Mouse (Mus musculus) hindbrain, embryonic 16.5 days (tissue): ENCODE data around the gene Atf1. TPM values are rescaled to one million over a fixed set of nuclear protein-coding genes. Genes with fewer than 3 reads are reported as not detected.

Experiments used
- ATAC-seq: fragments of 200-750 bp; cut with Nextera tagmentation; 2 replicates; pipeline ENCODE4 v1.8.0; 2017; ENCODE audit warnings: moderate TSS enrichment, moderate library complexity
- H3K27ac ChIP-seq: fragments of 300-500 bp; sonication (generic); 2 replicates; pipeline ENCODE4 v1.5.1; 2014; ENCODE audit warnings: low read depth, mild to moderate bottlenecking, control low read depth, low read length, moderate library complexity
- H3K27me3 ChIP-seq: fragments of 300-500 bp; sonication (generic); replicated peaks from 2 replicates; pipeline ENCODE4 v1.6.1; 2014; ENCODE audit warnings: low read length; ENCODE audit not compliant: control insufficient read depth, insufficient read depth
- H3K36me3 ChIP-seq: fragments of 300-500 bp; sonication (generic); 2 replicates; pipeline ENCODE4 v1.6.1; 2014; ENCODE audit warnings: mild to moderate bottlenecking, low read length, moderate library complexity, mixed read lengths; ENCODE audit not compliant: control insufficient read depth, insufficient read depth
- H3K4me1 ChIP-seq: fragments of 300-500 bp; sonication (generic); 2 replicates; pipeline ENCODE4 v1.6.1; 2014; ENCODE audit warnings: low read depth, low read length; ENCODE audit not compliant: control insufficient read depth, insufficient read depth
- H3K4me2 ChIP-seq: fragments of 300-500 bp; sonication (generic); 2 replicates; pipeline ENCODE4 v1.6.1; 2014; ENCODE audit warnings: mild to moderate bottlenecking, low read length, control low read depth, moderate library complexity
- H3K4me3 ChIP-seq: fragments of 300-500 bp; sonication (generic); 2 replicates; pipeline ENCODE4 v1.5.1; 2014; ENCODE audit warnings: mild to moderate bottlenecking, low read length, control low read depth, moderate library complexity
- H3K9ac ChIP-seq: fragments of 300-500 bp; sonication (generic); 2 replicates; pipeline ENCODE4 v1.6.1; 2014; ENCODE audit warnings: low read depth, mild to moderate bottlenecking, control low read depth, low read length, moderate library complexity
- H3K9me3 ChIP-seq: fragments of 300-500 bp; sonication (generic); 2 replicates; pipeline ENCODE4 v1.6.1; 2014; ENCODE audit warnings: mild to moderate bottlenecking, low read length, moderate library complexity; ENCODE audit not compliant: control insufficient read depth
- WGBS: fragments of 180-500 bp; shearing (Covaris S2); extraction: QIAGEN DNeasy Blood & Tissue Kit; methylation state at CpG from one replicate; pipeline ENCODE4 v1.1.7; 2014; 5-methylcytosine and 5-hydroxymethylcytosine counted together
- polyA plus RNA-seq: library from polyadenylated mRNA; unstranded; fragments of >200 nt; fragmentation: Nextera tagmentation; extraction: Ambion mirVana; gene quantifications from 2 replicates; pipeline ENCODE4 v1.2.1, GENCODE M21; 2015

Atf1 gene
- polyA plus RNA-seq, 1 experiment from 2014 or later = 13.1 TPM

DNA sequence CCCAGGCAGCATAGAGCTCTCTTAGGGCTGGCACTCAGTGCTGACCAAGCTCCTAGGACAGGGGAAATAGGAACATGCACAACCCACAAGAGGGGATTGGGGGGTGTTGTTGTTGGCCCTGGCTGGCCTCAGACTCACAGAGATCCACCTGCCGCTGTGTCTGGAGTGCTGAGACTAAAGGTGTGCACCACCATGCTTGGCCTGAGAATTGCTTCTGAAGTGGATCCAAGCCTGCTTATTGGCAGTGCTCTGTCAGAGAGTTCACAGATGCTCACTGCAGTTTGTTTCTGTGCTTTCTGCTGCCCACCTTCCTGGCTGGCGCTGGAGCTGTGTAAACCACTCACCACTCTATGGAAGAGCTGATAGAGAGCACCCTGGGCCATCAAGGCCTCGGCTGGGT lies 17.6 kb upstream of the Atf1 start:
- Histone ChIP-seq H3K36me3 (peaks cover 48% of the 10 kb centered on the region), H3K9ac (no peak overlapping the region), H3K4me1 (no peaks in the 10 kb centered on the region), H3K27me3 (no peaks in the 10 kb centered on the region), H3K4me3 (no peak overlapping the region), H3K27ac (no peak overlapping the region), H3K9me3 (no peaks in the 10 kb centered on the region), H3K4me2 (no peak overlapping the region)
- WGBS = 100% methylated on average over 3 of the region's 3 CpGs
- ATAC-seq = no peak

DNA sequence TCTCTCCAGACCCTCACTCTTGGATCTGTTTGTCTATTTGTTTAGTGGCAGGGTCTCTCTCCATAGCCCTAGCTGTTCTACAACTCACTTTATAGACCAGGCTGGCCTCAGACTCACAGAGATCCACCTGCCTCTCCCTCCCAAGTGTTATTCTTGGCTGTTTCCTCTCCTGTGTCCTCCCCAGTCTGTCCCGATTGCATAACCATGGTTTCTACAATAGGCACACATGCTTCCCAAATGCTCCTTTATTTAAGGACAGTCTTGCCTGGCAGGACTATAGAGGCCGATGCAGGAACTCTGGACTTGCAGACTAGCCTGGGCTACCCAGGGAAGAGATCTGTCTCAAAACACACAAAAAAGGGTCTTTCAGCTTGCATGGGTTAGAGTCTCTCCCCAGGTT lies 14.3 kb upstream of the Atf1 start:
- H3K4me2 ChIP-seq = no peak overlapping the region
- no peak for ATAC-seq
- no peaks in the 10 kb centered on the region for H3K9me3 ChIP-seq
- H3K27ac ChIP-seq = no peak overlapping the region
- no peak overlapping the region for H3K9ac ChIP-seq
- no peaks in the 10 kb centered on the region for H3K4me1 ChIP-seq
- H3K36me3 ChIP-seq = peaks cover 43% of the 10 kb centered on the region
- 93% methylated on average over 2 of the region's 2 CpGs for WGBS
- no peaks in the 10 kb centered on the region for H3K27me3 ChIP-seq
- H3K4me3 ChIP-seq = no peak overlapping the region

- H3K4me1 ChIP-seq = no peaks in the 10 kb centered on the region
- ATAC-seq = no peak
- H3K27me3 ChIP-seq = no peaks in the 10 kb centered on the region
- no peak overlapping the region for H3K4me3 ChIP-seq
- H3K27ac ChIP-seq = no peak overlapping the region
- no peak overlapping the region for H3K4me2 ChIP-seq
- H3K36me3 ChIP-seq = peaks cover 31% of the 10 kb centered on the region
- 91% methylated on average over 11 of the region's 11 CpGs for WGBS
- no peaks in the 10 kb centered on the region for H3K9me3 ChIP-seq
- H3K9ac ChIP-seq = no peak overlapping the region
These were observed 12.5 kb upstream of the Atf1 start for GRCm38 (mm10) chr15:100215092-100215491.

- no peak overlapping the region for H3K4me3 ChIP-seq
- H3K4me1 ChIP-seq = no peaks in the 10 kb centered on the region
- H3K27me3 ChIP-seq = no peaks in the 10 kb centered on the region
- ATAC-seq = no peak
- no peak overlapping the region for H3K27ac ChIP-seq
- H3K9me3 ChIP-seq = no peaks in the 10 kb centered on the region
- no peak overlapping the region for H3K9ac ChIP-seq
- no peak overlapping the region for H3K4me2 ChIP-seq
- WGBS = 94% methylated on average over 9 of the region's 9 CpGs
- H3K36me3 ChIP-seq = peaks cover 23% of the 10 kb centered on the region
These were observed 11.4 kb upstream of the Atf1 start for GRCm38 (mm10) chr15:100216173-100216572.

GRCm38 (mm10) chr15:100218018-100218417 lies 9.6 kb upstream of the Atf1 start:
- no peak overlapping the region for H3K4me3 ChIP-seq
- ATAC-seq = no peak
- H3K9me3 ChIP-seq = no peaks in the 10 kb centered on the region
- H3K36me3 ChIP-seq = peaks cover 14% of the 10 kb centered on the region
- 95% methylated on average over 3 of the region's 3 CpGs for WGBS
- no peaks in the 10 kb centered on the region for H3K4me1 ChIP-seq
- no peaks in the 10 kb centered on the region for H3K27me3 ChIP-seq
- no peak overlapping the region for H3K27ac ChIP-seq
- no peak overlapping the region for H3K4me2 ChIP-seq
- H3K9ac ChIP-seq = no peak overlapping the region

DNA sequence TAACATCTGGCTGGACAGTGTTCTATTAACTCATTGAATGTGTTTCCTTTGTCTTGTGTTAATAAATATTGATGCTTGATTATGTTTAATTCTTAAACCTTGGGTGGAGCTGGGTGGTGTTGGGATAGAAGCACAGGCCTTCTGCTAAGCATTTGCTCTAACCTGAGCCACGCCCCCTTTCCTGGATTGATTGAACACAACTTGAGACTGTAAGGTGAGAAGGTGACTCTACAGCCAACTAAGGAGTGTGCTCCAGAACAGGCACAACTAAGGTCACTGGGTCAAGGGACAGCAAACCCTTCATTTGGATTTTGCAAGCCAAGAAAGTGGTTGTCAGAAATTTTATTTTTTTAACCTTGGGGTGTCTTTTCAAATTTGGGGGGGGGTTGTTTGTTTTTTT lies 8.2 kb upstream of the Atf1 start:
- 82% methylated on average over 1 of the region's 1 CpGs for WGBS
- Histone ChIP-seq H3K27me3 (no peaks in the 10 kb centered on the region), H3K36me3 (peaks cover 8% of the 10 kb centered on the region), H3K4me1 (no peaks in the 10 kb centered on the region), H3K9me3 (no peaks in the 10 kb centered on the region), H3K4me2 (no peak overlapping the region), H3K4me3 (no peak overlapping the region), H3K9ac (no peak overlapping the region), H3K27ac (no peak overlapping the region)
- ATAC-seq = no peak

DNA sequence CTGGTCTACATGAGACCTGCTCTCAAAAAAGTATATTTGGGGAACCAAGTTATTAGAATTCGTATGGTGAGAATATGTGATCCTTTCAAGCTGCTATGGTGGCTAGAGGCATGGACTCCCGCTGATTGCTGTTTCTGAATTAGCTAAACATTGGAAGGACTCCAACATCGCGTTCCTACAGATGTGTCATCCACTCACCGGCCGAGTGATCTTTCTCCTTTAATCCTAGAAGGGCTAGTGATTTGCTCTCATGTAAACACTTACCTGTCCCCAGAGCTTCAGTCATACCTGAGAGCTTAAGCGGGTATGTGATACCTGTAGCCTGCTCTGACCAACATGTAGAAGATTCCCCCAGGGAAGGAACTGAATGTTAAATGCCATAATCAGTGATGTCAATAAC lies 6.7 kb upstream of the Atf1 start:
- WGBS = 72% methylated on average over 7 of the region's 7 CpGs
- no peaks in the 10 kb centered on the region for H3K27me3 ChIP-seq
- no peaks in the 10 kb centered on the region for H3K9me3 ChIP-seq
- H3K27ac ChIP-seq = no peak overlapping the region
- H3K36me3 ChIP-seq = peaks cover 4% of the 10 kb centered on the region; the same call in 1 of the 2 replicates
- no peak overlapping the region for H3K9ac ChIP-seq
- H3K4me2 ChIP-seq = no peak overlapping the region
- no peak for ATAC-seq
- no peak overlapping the region for H3K4me3 ChIP-seq
- H3K4me1 ChIP-seq = no peaks in the 10 kb centered on the region; the same call in 1 of the 2 replicates

DNA sequence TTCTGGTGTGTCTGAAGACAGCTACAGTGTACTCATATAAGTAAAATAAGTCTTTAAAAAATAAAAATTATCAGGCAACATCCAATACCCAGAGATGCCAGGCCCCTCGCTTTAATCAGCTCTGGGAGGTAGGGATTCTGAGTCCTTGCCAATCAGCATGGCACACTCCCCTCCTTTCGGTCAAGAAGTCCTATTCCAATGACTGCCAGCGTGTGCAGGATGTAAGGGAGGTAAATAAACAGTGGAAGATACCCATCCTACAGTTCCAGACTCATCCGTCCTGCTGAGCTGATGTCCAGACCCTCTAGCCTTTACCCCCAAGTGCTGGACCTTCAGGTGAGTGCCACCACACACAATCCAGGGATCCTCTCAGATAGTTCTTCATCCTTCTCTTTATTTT lies 2.2 kb upstream of the Atf1 start:
- ATAC-seq = no peak
- H3K36me3 ChIP-seq = no peaks in the 10 kb centered on the region
- H3K4me3 ChIP-seq = no peak overlapping the region
- 94% methylated on average over 4 of the region's 4 CpGs for WGBS
- H3K27me3 ChIP-seq = no peaks in the 10 kb centered on the region
- peaks cover 12% of the 10 kb centered on the region for H3K4me1 ChIP-seq
- peak overlapping the region; percentile 23; the same call in 1 of the 2 replicates for H3K27ac ChIP-seq
- no peaks in the 10 kb centered on the region for H3K9me3 ChIP-seq
- no peak overlapping the region for H3K9ac ChIP-seq
- H3K4me2 ChIP-seq = no peak overlapping the region

DNA sequence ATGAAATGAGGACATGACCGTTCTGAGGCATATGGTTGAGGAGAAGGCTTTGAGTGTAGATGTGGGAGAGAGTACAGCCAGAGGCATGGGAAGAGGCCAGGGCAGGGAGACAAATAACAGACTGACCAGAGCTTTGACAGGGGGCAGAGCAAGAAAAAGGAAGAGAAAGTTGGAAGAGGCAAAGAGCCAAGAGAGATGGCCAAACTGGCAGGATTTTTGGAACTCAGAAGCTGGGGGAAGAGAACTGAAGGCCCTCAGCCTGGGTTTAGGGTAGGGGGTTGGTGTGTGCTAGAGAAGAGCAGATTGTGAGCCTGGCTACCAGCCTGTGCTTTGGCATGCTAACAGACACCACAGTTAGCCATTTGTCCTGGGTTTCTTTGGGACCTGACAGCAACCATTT lies 1.7 kb upstream of the Atf1 start:
- Histone ChIP-seq H3K27me3 (no peaks in the 10 kb centered on the region), H3K4me2 (no peak overlapping the region), H3K9ac (no peak overlapping the region), H3K4me1 (peaks cover 12% of the 10 kb centered on the region), H3K9me3 (no peaks in the 10 kb centered on the region), H3K4me3 (no peak overlapping the region), H3K27ac (peak overlapping the region; percentile 23; the same call in 1 of the 2 replicates), H3K36me3 (no peaks in the 10 kb centered on the region)
- ATAC-seq = peak; percentile 51; the same call in 1 of the 2 replicates
- 86% methylated on average over 1 of the region's 1 CpGs for WGBS
